Mouse (Mus musculus) olfactory bulb, adult 2 months (tissue): ENCODE measurements around the gene Gpx3.

Experiments used
- CTCF ChIP-seq: fragments of 200-500 bp; IDR thresholded peaks from 2 replicates; pipeline ENCODE4 v1.5.1; 2012; ENCODE audit warnings: low read depth, mild to moderate bottlenecking, low read length, moderate library complexity; ENCODE audit not compliant: insufficient read depth
- POLR2A ChIP-seq: fragments of 200-500 bp; IDR thresholded peaks from 2 replicates; pipeline ENCODE4 v1.6.1; 2012; ENCODE audit warnings: mild to moderate bottlenecking, low read depth, low read length, moderate library complexity; ENCODE audit not compliant: insufficient read depth

DNA sequence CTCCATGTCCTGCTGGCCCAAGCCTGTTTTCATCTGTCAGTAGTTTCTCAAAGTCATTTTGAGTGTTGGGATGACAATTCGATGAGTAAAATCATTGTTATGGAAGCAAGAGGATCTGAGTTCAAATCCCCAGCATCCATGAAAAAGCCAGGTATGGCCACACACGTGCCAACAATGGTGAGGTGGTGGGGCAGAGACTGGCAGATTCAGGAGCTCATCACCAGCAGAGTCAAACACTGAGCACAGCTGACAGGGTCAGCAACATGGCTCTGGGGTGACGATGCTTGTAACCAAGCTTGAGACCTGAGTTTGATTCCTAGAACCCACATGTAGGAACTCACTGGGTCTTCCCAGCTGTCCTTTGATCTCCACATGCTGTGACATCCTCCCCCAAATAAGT lies 2.8 kb downstream of the Gpx3 start:
- TF ChIP-seq POLR2A = no peak
- no peak for TF ChIP-seq CTCF
